Mouse (Mus musculus): ENCODE results near the gene Gm18596.
"Not testable (repeated sequence)": the region's sequence is repeated elsewhere in the genome, so short reads cannot be mapped to it uniquely, and the experiment has no call there.

DNA sequence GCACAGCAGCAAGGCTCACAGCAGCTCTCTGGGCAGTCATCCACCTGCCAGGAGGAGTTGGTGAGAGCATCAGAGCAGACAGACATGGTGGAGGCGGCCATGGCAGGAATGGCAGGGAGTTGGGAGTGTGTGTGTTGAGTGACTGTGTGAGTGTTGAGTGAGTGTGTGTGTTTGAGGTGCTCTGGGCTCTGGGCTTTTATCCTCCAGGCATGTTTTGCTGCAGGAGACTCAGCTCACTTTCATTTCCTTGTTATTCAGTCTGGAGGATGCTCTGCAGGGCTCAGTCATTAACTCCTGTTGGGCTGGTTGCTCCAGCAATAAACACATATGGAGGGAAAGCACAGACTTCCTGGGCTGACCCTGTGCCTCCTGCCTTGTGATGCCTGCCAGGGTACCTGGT lies 34.4 kb upstream of the Gm18596 start, which contains the start of gene Gm7138:
- TF ChIP-seq CTCF (IDR thresholded peaks at IDR 0.05; ENCODE audit: extremely low read depth, insufficient read length, insufficient replicate concordance, low read depth, low read length); POLR2A (IDR thresholded peaks at IDR 0.05; ENCODE audit: low read depth, low read length): not testable (repeated sequence)
